Mouse (Mus musculus): ENCODE results near the gene Ldhc.
A peak's percentile ranks its signal among the peaks of the same experiment; 100 is the strongest.

Ldhc gene

GRCm38 (mm10) chr7:46918678-46919371, 57.8 kb downstream of the Ldhc start:
- DNase-seq (ENCODE audit: low read depth, low spot score): peak; percentile 26

DNA sequence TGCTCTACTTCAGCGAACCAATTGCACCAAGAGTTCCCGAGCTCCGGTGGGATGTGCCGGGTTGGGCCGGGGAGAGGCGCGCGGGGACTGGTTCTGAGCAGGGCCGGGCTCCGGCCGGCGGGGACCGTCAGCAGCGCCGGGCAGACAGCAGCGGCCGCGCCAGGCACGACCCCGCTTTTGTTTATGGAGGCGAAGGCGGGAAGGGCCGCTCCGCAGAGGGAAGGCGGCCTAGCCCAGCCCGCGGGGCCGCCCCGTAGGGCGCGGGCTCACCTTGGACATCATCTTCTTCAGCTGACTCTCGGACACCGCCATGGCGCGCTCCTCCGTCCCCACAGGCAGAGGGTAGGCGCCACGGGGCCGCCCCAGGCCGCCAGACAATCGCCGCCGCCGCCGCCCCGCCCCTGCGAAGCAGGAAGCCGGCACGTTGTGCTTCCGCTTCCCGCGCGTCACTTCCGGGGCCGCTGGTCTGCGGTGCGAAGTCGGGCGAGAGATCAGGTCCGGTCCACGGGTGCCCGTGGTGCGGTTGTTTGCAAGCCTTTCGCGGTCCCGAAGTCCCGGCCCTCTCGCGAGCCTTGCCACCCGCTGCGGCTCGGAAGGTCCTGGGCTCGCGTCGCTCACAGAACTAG, 58.7 kb downstream of the Ldhc start, which contains the start of gene Tsg101:
Tsg101 (minus strand) TSS at position 419 of the 626 bp plus-strand sequence.
- peak; percentile 93 for DNase-seq (ENCODE audit: low read depth, low spot score)

DNA sequence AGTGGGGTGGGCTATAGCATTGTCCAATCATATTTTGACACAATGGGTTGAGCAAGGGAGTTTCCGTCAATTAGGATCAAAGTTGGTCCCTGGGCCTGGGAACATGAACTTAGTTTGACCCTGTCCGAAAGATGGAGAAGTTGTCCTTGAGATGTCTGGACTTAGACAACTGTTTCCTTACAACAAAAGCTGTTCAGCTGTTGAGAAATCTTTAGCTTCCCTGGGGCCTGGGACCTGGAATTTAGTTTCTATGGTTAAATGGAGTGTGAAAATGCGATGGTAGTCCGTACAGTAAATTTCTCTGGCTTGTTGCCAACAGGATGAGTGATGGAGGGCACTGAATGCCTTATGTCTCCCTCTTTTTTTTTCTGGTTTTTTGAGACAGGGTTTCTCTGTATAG, 61.1 kb downstream of the Ldhc start:
- no peak for DNase-seq (ENCODE audit: low read depth, low spot score)
